Mouse (Mus musculus): Measurements from ENCODE around the gene Ostm1.

Gene Ostm1

DNA sequence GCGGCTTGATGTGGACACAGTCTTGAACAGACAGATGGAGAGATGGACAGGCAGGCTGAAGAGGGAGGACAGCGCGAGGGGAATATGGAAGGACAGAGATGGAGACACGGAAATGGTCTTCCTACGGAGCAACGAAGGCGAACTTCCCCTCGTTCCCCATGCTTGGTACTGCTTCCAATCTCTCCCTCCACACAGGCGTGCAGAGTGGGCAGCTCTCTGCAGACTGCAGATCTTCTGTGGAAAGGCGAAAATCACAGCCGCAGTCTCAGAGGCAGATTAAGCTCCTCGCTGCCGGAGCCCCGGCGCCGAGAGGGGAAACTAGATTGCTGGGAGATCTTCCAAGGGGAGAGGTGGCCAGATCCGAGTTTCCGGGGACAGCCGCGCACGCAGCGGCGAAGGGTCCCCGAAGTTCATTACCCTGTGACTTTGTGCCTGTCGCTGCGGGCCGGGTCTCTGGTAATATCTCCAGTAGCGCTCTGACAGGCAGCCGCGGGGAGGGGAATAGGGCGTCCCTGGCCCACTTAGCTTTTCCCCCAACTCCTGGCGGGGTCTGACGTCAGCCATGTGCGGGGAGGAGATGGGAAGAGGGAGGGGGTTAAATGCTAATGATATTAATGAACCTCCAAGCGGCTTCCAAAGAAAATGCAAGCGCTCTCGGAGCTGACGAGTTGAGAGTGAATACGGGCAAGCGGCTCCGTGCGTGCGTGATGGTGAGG is at the start of gene Ostm1, which contains the start of gene Nr2e1:
Ostm1 (plus strand) TSS at position 666 of the 716 bp plus-strand sequence.
Nr2e1 (minus strand) TSS at position 476 of the 716 bp plus-strand sequence.
- peak; percentile 18 for DNase-seq (ENCODE audit: low spot score)

DNA sequence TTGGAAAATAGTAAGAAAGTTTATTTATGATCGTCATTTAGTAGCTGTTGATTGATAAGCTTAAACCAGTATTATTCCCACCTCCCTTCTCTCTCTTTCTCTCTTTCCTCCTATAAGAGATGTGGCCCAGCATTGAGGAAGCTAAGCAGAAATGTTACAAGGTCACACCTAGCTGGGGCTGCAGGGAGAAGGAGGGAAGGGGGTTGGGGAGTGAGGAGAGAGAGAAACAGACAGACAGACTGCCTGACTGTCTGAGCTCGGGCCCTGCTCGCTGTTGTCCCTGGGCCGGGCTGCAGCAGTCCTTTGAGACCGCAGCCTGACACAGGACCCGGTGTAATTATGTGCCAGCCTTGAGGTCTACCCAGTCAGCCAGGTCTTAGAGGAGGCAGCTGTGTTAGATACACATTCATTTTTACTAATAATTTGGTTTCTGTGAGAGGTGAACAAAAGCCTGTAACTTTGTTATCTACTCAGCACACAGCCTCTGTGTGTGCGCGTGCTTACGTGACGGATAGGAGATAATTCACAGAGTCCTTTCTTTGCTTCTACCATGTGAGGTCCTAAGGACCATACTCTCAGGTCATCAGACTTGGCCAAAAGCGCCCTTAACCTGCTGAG is 49.7 kb upstream of the Ostm1 start:
- no peak for DNase-seq (ENCODE audit: low spot score)

DNA sequence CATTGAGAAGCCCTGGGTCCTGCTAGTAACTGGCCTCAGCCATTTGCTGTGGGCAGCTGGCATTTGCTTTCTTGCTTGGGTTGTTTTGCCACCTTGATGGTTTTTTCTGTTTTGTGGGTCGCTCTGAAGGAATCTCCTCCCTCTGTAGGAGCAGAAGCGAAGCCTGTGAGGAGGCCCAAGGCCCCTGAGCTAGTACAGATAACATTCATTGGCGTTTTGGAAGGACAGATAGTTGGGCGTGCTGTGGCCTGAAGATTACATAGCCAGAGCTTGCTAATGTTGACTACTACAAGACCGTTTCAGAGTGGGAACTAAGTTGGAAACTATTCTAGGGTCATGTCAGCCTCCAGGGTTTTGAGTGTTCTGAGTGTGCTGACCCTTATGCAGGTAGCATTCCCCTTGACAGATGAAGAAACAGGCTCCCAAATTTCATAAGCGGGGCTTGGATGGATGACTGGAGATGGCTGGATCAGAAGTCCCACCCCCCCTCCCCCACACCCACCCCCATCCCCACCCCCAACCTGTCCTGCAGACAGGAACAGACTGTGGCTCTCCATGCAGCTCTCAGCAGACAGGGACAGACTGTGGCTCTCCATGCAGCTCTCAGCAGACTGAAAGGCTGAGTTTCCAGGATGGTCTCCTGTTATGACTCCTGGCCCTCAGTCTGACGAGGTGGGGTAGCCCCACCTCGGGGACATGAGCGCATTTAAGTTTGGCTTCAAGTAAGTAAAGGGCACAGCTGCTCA is 45.9 kb upstream of the Ostm1 start:
- no peak for DNase-seq (ENCODE audit: low spot score)

- DNase-seq (ENCODE audit: low spot score): no peak
Observed at GRCm38 (mm10) chr10:42545707-42546503, 37.7 kb upstream of the Ostm1 start.

GRCm38 (mm10) chr10:42546507-42546906 is 37.1 kb upstream of the Ostm1 start:
- no peak for DNase-seq (ENCODE audit: low spot score)

GRCm38 (mm10) chr10:42559581-42560200 is 23.9 kb upstream of the Ostm1 start:
- DNase-seq (ENCODE audit: low spot score): no peak

GRCm38 (mm10) chr10:42562272-42562671 is 21.4 kb upstream of the Ostm1 start:
- no peak for DNase-seq (ENCODE audit: low spot score)

DNA sequence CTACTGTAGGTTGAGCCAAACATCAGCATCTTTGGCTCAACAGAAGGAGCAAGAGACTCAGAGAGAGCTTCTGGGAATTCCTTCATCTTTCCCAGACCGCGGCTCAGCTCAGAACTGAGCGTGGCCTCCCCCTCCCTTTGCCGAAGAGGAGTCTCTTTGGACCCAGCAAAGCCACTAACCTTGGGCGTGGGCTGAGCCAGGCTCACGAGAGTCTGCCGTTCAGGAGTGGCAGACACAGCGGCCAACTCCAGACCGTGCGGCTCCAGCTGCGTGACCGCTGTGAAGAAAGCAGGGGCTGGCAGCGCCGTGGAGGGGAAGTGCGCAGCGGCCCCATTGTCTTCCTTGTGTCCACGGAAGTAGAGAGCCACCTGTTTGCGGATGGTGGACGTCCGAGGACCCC is 11.1 kb upstream of the Ostm1 start:
- no peak for DNase-seq (ENCODE audit: low spot score)

GRCm38 (mm10) chr10:42572971-42573370 is 10.7 kb upstream of the Ostm1 start:
- no peak for DNase-seq (ENCODE audit: low spot score)

DNA sequence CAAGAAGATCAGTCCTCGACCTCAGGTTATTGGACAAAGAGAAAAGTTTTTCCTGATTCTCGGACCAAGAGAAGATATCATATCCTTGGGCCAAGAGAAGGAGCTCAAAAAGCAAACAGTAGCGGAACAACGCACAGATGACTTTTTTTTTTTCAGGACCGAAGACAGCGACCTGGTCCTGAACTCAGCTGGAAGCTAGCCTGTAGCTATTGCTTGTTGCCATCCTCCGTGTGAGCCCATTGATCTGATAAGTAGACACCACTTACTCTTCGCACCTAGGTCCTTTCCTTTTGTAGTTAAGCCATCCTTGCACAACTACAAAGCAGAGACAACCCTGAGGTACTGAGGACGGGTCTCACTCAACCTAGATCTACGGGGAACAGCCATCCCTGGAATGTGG is 9.0 kb upstream of the Ostm1 start:
- no peak for DNase-seq (ENCODE audit: low spot score)

DNA sequence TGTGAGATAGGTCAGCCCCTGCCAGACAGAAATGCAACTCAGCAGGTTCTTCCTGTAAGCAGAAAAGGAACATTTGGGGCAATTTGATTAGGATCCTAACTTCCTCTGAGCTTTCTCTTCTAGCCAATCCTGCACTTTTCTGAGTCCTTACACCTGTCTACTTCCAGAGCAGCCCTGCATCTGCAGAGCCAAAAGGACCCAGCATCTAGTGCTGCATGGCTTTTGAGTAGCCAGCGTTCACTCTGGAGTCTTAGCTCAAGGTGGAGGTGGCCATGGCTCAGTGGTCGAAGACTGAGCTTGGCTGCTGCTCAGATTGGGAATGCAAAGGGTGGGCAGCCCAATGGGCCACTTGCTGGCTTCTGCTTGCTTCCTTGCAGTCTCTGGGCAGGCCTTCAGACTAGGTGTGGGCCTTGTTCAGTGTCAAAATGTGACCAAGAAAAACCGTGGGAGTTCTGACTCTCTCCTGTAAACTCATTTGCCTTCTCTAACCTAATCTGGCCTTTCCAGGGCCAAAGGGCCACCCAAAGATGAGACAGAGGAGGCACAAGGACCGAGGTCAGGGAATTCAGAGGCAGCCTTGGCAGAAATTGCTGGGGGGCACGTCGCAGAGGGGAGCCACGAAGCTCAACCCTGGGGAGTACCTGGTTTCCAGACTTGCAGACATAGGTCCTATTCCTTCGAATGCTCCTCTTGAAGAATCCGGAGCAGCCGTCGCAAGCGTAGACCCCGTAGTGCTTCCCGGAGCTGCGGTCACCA is 5.9 kb upstream of the Ostm1 start:
- no peak for DNase-seq (ENCODE audit: low spot score)

DNA sequence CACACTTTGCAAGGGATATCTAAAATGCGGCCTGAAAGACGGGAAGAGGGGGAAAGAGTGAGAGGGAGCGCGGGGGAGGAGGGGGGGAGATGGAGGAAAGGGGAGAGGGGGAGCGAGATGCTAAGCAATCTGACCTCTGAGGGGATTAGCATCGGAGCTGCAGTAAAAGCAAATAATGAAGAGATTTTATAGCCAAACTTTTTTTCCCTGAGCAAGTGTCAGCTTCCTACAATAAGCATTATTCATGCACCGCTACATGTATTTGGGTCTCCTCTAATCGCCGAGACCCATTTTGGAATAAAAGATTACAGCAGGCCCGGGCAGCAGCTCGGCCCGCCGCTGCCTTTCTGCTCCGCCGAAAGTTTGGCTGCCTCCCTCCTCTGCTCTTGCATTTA is 5.3 kb upstream of the Ostm1 start:
- DNase-seq (ENCODE audit: low spot score): no peak

DNA sequence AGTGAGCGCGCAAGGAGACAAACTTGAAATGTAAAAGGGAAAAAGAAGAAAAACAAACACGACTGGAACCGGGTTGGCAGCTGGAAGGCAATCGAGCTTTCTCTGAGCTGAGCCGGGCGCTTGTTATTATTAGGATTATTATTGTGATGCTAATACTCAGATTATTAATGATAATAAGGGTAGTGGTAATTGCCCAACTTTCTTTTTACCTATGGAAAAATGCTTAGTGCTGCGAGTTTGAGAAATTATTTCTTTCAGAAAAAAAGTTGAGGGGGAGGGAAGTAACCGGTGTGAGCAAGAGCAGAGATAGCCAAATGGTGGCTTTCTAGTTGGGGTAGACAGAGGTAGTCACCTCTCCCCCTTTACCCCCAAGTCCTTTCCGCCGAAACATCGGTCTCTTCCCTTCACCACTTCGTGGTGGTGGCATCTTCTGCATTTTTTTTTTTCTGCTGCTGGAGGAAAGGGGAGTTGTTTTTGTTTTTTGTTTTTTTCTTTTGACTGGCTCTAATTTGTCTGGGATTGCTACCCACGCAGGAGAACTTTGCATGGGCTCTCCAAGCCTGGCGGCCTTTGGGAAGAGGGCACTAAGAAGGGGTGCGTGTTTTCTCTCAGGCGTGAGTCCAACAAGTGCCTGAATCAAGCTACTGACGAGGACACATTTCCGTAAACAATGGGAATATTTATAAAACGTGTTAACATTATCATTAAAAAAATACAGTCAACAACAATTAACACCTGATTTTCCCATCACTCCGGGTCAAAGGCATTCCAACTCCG is 4.7 kb upstream of the Ostm1 start:
- DNase-seq (ENCODE audit: low spot score): no peak

DNA sequence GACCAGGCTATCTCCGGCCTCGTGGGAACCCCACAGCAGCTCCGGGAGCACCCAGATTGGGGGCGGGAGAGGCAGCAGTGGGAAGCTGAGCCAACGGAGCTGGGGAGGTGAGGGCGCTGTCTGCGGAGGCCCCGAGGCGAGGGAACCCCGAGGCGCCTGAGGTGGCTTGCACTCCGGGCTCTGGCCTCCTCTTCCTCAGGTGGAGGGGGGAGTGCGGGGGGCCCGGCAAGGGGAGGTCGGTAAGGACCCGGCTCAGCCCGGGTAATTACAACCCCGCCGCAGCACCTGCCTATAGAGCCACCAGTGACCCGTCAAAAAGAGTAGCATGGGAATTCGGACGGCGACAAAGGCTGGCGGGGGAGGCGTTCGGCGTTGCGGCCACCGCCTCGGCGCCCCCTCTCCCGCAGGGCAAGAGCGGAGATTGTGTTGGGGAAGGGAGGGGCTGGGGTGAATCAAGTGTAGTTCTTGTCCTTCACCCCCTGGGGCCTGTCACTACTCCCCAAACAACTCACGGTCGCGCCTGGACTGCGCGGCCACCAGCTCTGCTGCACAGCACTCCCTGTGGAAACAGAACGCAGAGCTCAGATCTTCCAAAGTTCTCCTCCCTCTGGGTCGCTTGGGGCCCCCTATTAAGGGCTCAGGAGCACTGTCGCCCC is 4.0 kb upstream of the Ostm1 start:
- DNase-seq (ENCODE audit: low spot score): no peak

DNA sequence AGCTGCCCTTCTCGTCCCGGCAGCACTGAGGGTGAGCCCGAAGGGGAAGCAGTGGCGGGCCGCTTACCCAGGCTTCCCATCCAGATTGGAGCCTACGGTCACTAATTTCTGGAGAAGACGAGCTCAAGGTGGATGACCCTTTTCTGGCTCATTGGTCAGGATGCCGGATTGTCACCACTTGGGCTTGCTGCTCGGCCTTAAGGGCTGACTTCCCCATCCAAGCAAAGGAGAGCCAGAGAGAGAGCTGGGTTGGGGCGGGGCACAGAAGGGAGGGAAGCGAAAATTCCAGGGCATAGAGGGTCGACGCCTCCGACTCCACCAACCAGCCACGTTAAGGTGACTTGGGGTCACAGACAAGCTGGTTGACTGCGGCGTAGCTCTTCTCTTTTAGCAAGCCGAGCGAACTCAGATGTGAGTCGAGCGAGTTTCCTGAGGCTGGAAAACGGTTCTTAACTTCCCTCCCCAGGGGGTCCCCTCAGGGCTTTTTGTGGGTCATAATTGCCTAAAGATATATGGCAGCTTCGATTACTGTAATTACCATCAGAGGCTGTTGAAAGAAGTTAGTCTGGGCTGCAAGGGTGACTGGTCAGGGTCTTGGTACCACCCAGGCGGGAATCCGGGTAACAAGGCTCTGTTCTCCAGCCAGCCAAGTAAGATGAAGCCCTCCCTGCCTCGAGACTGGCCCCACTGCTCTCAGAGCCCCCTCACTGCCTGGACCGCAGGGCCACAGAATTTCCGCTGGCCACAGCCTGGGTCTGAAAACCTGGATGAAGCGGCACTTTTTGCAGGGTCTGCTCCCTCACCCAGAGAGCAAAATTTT is 3.3 kb upstream of the Ostm1 start:
- no peak for DNase-seq (ENCODE audit: low spot score)

DNA sequence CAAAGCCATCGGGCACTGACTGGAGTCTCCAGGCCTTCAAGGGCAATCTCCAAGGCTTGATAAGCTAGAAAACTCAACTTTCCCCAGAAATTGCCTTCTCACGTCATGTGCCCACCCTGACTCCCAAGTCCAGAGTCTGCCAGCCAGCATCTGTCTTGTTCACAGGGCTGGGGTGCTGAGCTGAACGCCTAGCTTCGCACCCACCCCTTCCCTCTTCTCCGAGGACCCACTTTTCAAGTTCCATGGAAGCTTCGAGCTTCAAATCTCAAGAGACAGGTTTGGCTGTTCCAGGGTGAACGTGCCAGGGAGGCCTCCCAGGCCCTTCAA is 2.7 kb upstream of the Ostm1 start:
- DNase-seq (ENCODE audit: low spot score): no peak

DNA sequence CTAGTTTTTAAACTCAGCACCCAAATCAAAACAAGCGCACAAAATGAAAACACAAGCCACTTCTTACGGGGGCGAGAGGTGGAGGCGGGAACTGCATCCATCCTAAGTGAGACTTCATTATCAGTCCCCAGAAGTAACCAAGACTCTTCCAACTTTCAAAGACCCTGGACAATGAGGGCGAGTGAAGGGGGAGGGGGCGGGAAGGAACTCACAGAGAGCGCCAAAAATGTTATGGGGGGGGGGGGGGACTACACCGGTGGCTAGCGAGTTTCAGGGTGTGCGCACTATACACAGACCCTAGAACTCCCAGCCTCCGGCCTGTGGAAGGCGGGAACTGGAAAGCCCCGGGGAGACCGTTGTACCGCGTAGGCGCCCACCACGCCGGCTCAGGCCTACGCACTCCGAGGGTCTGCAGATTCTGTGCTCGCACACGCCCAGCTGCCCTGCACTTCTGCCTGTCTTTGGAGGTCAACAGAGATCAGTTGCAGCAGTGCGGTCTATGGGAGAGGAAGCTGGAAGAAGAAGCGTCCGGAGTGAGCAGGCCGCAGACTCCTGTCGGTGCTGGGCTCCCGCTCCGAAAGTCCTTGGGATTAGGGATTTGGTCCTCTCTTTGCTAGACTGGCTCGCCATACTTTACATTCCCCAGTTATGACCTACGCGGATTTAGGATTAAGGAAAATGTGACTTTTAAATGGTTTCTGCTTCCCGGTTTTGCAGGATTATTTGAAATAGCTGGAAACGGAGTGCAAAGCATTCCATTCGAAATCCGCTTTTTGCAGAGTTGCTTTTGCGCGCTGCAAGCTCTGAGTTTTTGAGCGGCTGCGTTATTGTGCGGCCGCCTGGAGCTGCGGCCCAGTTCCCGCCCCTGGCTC is 1.7 kb upstream of the Ostm1 start:
- DNase-seq (ENCODE audit: low spot score): no peak

- no peak for DNase-seq (ENCODE audit: low spot score)
Observed at GRCm38 (mm10) chr10:42582566-42583110, 984 bp upstream of the Ostm1 start.

All from left cerebral cortex, adult 11 months (tissue).